Mouse (Mus musculus) liver, embryonic 16.5 days (tissue): Measurements from ENCODE around the gene Cpeb3. TPM values are rescaled to one million over a fixed set of nuclear protein-coding genes. Genes with fewer than 3 reads are reported as not detected.

Experiments used
- ATAC-seq: fragments of 200-750 bp; cut with Nextera tagmentation; 2 replicates; pipeline ENCODE4 v1.8.0; 2017; ENCODE audit warnings: low read depth, mild to moderate bottlenecking, moderate number of reproducible peaks, moderate library complexity
- H3K27ac ChIP-seq: fragments of 300-500 bp; sonication (generic); 2 replicates; pipeline ENCODE4 v1.5.1; 2014; ENCODE audit warnings: mild to moderate bottlenecking, low read length
- H3K27me3 ChIP-seq: fragments of 300-500 bp; sonication (generic); 2 replicates; pipeline ENCODE4 v1.6.1; 2014; ENCODE audit warnings: low read depth, low read length, mixed read lengths; ENCODE audit not compliant: control insufficient read depth, insufficient read depth
- H3K36me3 ChIP-seq: fragments of 300-500 bp; sonication (generic); 2 replicates; pipeline ENCODE4 v1.6.1; 2014; ENCODE audit warnings: mild to moderate bottlenecking; ENCODE audit not compliant: control insufficient read depth, insufficient read depth
- H3K4me1 ChIP-seq: fragments of 300-500 bp; sonication (generic); 2 replicates; pipeline ENCODE4 v1.6.1; 2014; ENCODE audit warnings: low read depth, low read length, mixed read lengths; ENCODE audit not compliant: control insufficient read depth
- H3K4me2 ChIP-seq: fragments of 300-500 bp; sonication (generic); 2 replicates; pipeline ENCODE4 v1.6.1; 2014; ENCODE audit warnings: low read depth, low read length, mixed read lengths
- H3K4me3 ChIP-seq: fragments of 300-500 bp; sonication (generic); 2 replicates; pipeline ENCODE4 v1.5.1; 2014; ENCODE audit warnings: low read depth, mild to moderate bottlenecking, low read length
- H3K9ac ChIP-seq: fragments of 300-500 bp; sonication (generic); 2 replicates; pipeline ENCODE4 v1.6.1; 2014; ENCODE audit warnings: low read depth, low read length
- H3K9me3 ChIP-seq: fragments of 300-500 bp; sonication (generic); replicated peaks from 2 replicates; pipeline ENCODE4 v1.6.1; 2016; ENCODE audit warnings: low read length; ENCODE audit not compliant: control insufficient read depth
- WGBS: fragments of 180-500 bp; shearing (Covaris S2); extraction: QIAGEN DNeasy Blood & Tissue Kit; methylation state at CpG from one replicate; pipeline ENCODE4 v1.1.7; 2014; ENCODE audit not compliant: insufficient replicate concordance; 5-methylcytosine and 5-hydroxymethylcytosine counted together
- polyA plus RNA-seq: library from polyadenylated mRNA; unstranded; fragments of >200 nt; fragmentation: Nextera tagmentation; extraction: Ambion mirVana; gene quantifications from 2 replicates; pipeline ENCODE4 v1.2.1, GENCODE M21; 2015

Cpeb3 gene
- polyA plus RNA-seq, 1 experiment from 2014 or later, result 3.8 TPM

GRCm38 (mm10) chr19:37055976-37056556 lies 152.3 kb downstream of the Cpeb3 start:
- Histone ChIP-seq H3K4me2 (no peak overlapping the region), H3K4me1 (no peaks in the 10 kb centered on the region; the same call in 1 of the 2 replicates), H3K9me3 (no peaks in the 10 kb centered on the region), H3K27me3 (no peaks in the 10 kb centered on the region), H3K4me3 (no peak overlapping the region), H3K27ac (no peak overlapping the region), H3K9ac (no peak overlapping the region), H3K36me3 (no peaks in the 10 kb centered on the region)
- ATAC-seq, result no peak
- WGBS, result 61% methylated on average over 4 of the region's 4 CpGs

DNA sequence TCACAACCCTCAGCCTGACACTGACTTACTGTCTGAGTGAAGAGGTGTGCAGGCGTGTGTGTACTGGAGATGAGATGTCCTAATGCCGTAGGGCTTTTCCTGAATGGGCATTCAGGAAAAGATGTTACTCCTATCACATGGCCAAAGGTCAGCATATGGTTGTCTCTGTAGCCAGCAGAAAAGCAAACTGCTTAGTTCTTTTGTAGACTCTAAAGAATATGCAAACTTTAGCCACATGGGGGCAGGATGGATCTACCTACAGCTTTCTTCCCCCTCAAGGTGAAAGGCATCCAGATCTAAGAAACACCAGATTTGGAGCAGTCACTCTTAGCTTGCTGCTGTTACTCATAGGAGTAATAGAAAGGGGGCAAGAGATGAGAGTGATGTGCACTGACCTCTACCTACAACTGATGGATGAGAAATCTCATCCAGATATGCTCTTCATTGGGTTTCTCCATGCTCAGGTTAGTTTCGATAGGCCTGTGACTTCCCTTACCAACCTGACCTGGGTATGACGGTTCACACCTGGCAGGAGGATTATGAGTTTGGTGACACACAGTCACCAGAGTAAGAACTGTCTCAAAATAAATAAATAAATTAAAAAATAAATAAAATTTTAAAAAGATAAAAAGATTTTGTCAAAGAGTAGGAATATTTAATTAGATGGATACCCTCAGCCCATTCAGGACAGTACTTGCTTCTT lies 157.6 kb downstream of the Cpeb3 start:
- ATAC-seq, result no peak
- Histone ChIP-seq H3K4me3 (no peak overlapping the region), H3K36me3 (no peaks in the 10 kb centered on the region), H3K4me1 (no peaks in the 10 kb centered on the region), H3K4me2 (no peak overlapping the region), H3K9me3 (no peaks in the 10 kb centered on the region), H3K27ac (no peak overlapping the region), H3K27me3 (no peaks in the 10 kb centered on the region), H3K9ac (no peak overlapping the region)
- 62% methylated on average over 4 of the region's 4 CpGs for WGBS

DNA sequence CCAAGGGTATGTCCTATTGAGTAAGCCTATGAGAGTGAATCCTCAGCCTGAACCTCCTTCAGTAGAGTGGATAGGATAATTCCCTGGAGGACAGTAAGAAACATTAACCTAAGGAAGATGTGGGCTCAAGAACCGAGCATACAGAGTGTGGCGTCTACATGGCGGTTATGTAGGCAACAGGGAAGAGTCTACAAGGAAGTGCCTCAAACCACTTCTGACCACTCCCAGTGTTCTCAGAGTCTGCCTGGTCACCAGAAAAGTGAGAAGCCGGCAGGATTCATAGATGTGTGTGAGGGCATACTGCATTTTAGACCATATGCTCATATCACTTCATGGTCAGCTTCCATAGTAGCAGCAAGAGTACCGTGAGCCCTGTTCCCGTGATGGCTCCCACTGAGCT lies 159.9 kb downstream of the Cpeb3 start:
- no peaks in the 10 kb centered on the region for H3K9me3 ChIP-seq
- no peaks in the 10 kb centered on the region for H3K27me3 ChIP-seq
- WGBS, result 65% methylated on average over 6 of the region's 6 CpGs
- ATAC-seq, result no peak
- H3K27ac ChIP-seq, result no peak overlapping the region
- H3K4me1 ChIP-seq, result no peaks in the 10 kb centered on the region
- no peak overlapping the region for H3K4me2 ChIP-seq
- H3K9ac ChIP-seq, result no peak overlapping the region
- no peaks in the 10 kb centered on the region for H3K36me3 ChIP-seq
- no peak overlapping the region for H3K4me3 ChIP-seq

DNA sequence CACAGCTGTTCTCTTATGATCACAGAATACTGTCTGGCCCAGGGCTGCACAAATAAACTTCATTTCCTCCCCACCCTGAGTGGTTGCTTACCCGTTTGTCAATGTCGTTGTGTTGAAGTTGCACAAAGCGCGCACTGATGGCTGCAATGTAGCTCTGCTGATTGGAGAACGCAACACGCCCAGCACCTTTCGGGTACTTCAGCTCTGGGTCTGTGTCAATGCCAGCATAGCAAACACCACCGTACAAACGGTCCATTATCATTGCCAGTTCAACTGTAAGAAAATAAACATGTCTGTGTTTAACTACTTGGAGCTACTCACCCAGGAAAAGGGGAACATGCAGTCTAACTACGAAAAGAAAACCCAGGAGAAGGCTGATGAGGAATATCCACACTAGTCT lies 164.0 kb downstream of the Cpeb3 start:
- H3K9ac ChIP-seq, result no peak overlapping the region
- ATAC-seq, result no peak
- H3K4me2 ChIP-seq, result no peak overlapping the region
- no peaks in the 10 kb centered on the region for H3K4me1 ChIP-seq
- no peaks in the 10 kb centered on the region for H3K27me3 ChIP-seq
- 82% methylated on average over 10 of the region's 10 CpGs for WGBS
- H3K9me3 ChIP-seq, result no peaks in the 10 kb centered on the region
- H3K4me3 ChIP-seq, result no peak overlapping the region
- no peaks in the 10 kb centered on the region for H3K36me3 ChIP-seq
- no peak overlapping the region for H3K27ac ChIP-seq

DNA sequence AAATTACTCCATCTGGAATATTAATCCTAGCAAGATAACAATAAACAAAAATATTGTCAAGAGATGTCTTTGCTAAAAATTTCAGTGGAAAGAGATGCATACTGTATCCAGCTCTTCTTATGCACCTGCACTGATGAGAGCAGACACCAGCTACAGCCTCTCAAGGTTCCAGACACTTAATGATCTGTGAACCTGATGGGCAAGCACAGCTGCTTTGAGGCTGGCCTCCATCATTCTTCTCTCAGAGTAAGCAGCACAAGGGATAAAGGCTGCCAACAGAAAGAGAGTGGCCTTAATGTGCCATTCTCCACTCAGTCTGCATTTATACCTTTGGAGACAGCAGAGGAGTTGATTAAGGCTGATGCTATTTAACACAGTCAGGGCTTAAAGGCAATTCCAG lies 167.5 kb downstream of the Cpeb3 start:
- Histone ChIP-seq H3K27ac (no peak overlapping the region), H3K27me3 (no peaks in the 10 kb centered on the region), H3K4me1 (no peaks in the 10 kb centered on the region), H3K36me3 (no peaks in the 10 kb centered on the region), H3K9ac (no peak overlapping the region), H3K9me3 (no peaks in the 10 kb centered on the region), H3K4me2 (no peak overlapping the region), H3K4me3 (no peak overlapping the region)
- no peak for ATAC-seq

GRCm38 (mm10) chr19:37032364-37032763 lies 176.0 kb downstream of the Cpeb3 start:
- Histone ChIP-seq H3K9ac (no peak overlapping the region), H3K4me2 (no peak overlapping the region), H3K4me3 (no peak overlapping the region), H3K9me3 (no peaks in the 10 kb centered on the region), H3K36me3 (no peaks in the 10 kb centered on the region), H3K27ac (no peak overlapping the region), H3K27me3 (no peaks in the 10 kb centered on the region), H3K4me1 (no peaks in the 10 kb centered on the region)
- WGBS, result 71% methylated on average over 2 of the region's 2 CpGs
- no peak for ATAC-seq

DNA sequence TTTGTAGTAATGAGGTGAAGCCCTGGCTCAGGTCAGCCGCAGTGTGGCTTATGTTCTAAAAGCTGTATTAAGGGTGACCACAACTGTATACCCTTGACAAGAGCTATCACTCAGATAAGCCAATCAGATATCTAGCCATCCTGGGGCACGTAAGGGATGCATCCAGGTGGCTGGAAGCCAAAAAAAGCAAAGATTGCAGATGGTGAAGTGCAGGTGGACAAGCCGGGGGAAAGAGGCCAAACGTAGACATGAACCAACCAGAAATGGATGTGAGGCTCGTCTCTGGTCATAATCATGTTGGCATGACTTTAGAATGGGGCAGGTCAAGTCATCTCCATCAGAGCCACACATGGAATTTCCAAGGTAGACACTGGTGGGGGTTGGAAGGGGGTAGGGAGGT lies 177.0 kb downstream of the Cpeb3 start:
- Histone ChIP-seq H3K9me3 (no peaks in the 10 kb centered on the region), H3K4me3 (no peak overlapping the region), H3K4me1 (no peaks in the 10 kb centered on the region), H3K9ac (no peak overlapping the region), H3K27ac (no peak overlapping the region), H3K27me3 (no peaks in the 10 kb centered on the region), H3K4me2 (no peak overlapping the region), H3K36me3 (no peaks in the 10 kb centered on the region)
- 71% methylated on average over 5 of the region's 5 CpGs for WGBS
- no peak for ATAC-seq

GRCm38 (mm10) chr19:37029771-37030170 lies 178.6 kb downstream of the Cpeb3 start:
- no peak for ATAC-seq
- no peaks in the 10 kb centered on the region for H3K36me3 ChIP-seq
- no peak overlapping the region for H3K4me2 ChIP-seq
- no peak overlapping the region for H3K9ac ChIP-seq
- H3K4me1 ChIP-seq, result no peaks in the 10 kb centered on the region
- no peaks in the 10 kb centered on the region for H3K9me3 ChIP-seq
- no peaks in the 10 kb centered on the region for H3K27me3 ChIP-seq
- 77% methylated on average over 6 of the region's 6 CpGs for WGBS
- H3K4me3 ChIP-seq, result no peak overlapping the region
- H3K27ac ChIP-seq, result no peak overlapping the region

GRCm38 (mm10) chr19:37026408-37026807 lies 182.0 kb downstream of the Cpeb3 start:
- Histone ChIP-seq H3K4me2 (no peak overlapping the region), H3K9me3 (no peaks in the 10 kb centered on the region), H3K27me3 (no peaks in the 10 kb centered on the region), H3K36me3 (no peaks in the 10 kb centered on the region), H3K4me1 (no peaks in the 10 kb centered on the region), H3K27ac (no peak overlapping the region), H3K9ac (no peak overlapping the region), H3K4me3 (no peak overlapping the region)
- WGBS, result 75% methylated on average over 11 of the region's 11 CpGs
- ATAC-seq, result peak; percentile 13; the same call in 1 of the 2 replicates
